ENCODE assay signal across 9 mouse cellular contexts in the genomic region with DNA sequence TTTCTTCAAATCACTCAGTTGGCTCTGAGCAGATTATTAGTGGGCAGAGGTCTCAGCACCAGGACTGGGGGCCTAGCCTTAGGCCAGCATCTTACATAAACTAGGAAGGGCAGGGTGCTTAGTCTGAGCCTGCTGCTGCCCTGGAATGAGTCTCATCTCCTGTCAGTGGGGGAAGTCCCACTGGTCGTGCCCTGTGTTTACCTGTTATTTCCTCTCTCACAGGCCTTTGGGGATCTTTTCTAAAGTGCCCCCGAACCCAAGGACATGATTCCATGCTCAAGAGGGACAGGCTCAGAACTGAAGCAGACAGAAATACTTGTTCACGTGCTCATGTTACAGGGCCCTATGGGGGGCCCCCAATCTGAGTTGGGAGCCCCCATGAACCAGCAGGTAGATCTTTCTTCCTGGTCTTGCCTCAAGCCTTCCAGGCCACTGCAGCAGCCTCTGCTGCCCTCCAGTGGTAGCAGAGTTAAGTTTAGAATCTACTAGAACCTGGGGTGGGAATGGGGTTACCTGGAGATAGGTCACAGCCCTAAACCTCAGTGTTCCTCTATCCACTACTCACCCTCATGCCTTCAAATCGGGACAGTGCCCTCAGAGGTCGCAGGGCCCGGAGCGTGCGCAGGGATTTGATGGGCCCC. TPM values are rescaled to one million over a fixed set of nuclear protein-coding genes. Genes with fewer than 3 reads are reported as not detected.
A peak's percentile ranks its signal among the peaks of the same experiment; 100 is the strongest.
DNase-seq lines count a peak whose midpoint lies in the region; ATAC-seq and TF ChIP-seq lines count a peak whose summit lies in the region.
"Had no signal": no experiment of that assay in that cellular context is flagged by ENCODE, and none has a peak within 500 bp of the region (broad histone marks: within the 10 kb centered on the region; RNA-seq: fewer than 3 reads in every experiment).

No protein-coding gene starts in this region.

- H3K9me3 ChIP-seq in lung, embryonic 16.5 days (ENCODE audit: control insufficient read depth, low read length), result no peaks in the 10 kb centered on the region
- H3K9me3 ChIP-seq: heart, embryonic 15.5 days had no signal

- no peak overlapping the region for H3K4me3 ChIP-seq in lung, embryonic 16.5 days (ENCODE audit: low read length)
- no peak overlapping the region for H3K4me3 ChIP-seq in small intestine, adult 2 months (ENCODE audit: low read depth, low read length)
- H3K4me3 ChIP-seq: heart, embryonic 15.5 days had no signal

- H3K9ac ChIP-seq in lung, embryonic 16.5 days (ENCODE audit: low read length), result no peak overlapping the region
- H3K9ac ChIP-seq: heart, embryonic 15.5 days had no signal

- no peak overlapping the region for H3K27ac ChIP-seq in lung, embryonic 16.5 days (ENCODE audit: low read length)
- H3K27ac ChIP-seq in small intestine, adult 2 months (ENCODE audit: insufficient read depth, low read depth, low read length), result no peak overlapping the region
- H3K27ac ChIP-seq: heart, embryonic 15.5 days had no signal

- H3K27me3 ChIP-seq in lung, embryonic 16.5 days (ENCODE audit: control insufficient read depth, insufficient read depth, low read depth, low read length), result no peaks in the 10 kb centered on the region
- no peaks in the 10 kb centered on the region for H3K27me3 ChIP-seq in small intestine, adult 2 months (ENCODE audit: control insufficient read depth, insufficient read depth, low read length)
- H3K27me3 ChIP-seq: heart, embryonic 15.5 days had no signal

- intact Hi-C loops in gastrocnemius, postnatal 14 days (cut with DNase I; ENCODE audit: low total_unique reads), result no loop called here

- no peak overlapping the region for H3K4me2 ChIP-seq in lung, embryonic 16.5 days (ENCODE audit: low read depth, low read length)
- H3K4me2 ChIP-seq: heart, embryonic 15.5 days had no signal

- TF ChIP-seq POLR2A in small intestine, adult 2 months (IDR thresholded peaks at IDR 0.05; ENCODE audit: low read depth, low read length), result no peak

- TF ChIP-seq CTCF in small intestine, adult 2 months (IDR thresholded peaks at IDR 0.05; ENCODE audit: extremely low read depth, insufficient read length, insufficient replicate concordance, low read depth, low read length), result peak; percentile 81; the same call in 1 of the 2 replicates

- DNase-seq in CD4-positive helper T cell, adult 2 months (ENCODE audit: low read depth, low spot score), result peak; percentile 78
- DNase-seq in ES-CJ7 (ENCODE audit: low read depth, low spot score), result peak; percentile 62
- peak; percentile 59 for DNase-seq in cerebellum, adult 11 months
- peak; percentile 55 for DNase-seq in gastrocnemius, postnatal 14 days
- peak; percentile 89 for DNase-seq in kidney, postnatal 10 days

- no peaks in the 10 kb centered on the region for H3K4me1 ChIP-seq in lung, embryonic 16.5 days (replicated peaks; ENCODE audit: control insufficient read depth, insufficient read depth, low read length)
- no peaks in the 10 kb centered on the region for H3K4me1 ChIP-seq in small intestine, adult 2 months (ENCODE audit: control insufficient read depth, insufficient read depth, insufficient read length, low read length)

- no peaks in the 10 kb centered on the region for H3K36me3 ChIP-seq in lung, embryonic 16.5 days (ENCODE audit: control insufficient read depth, insufficient read depth, low read length)
- no peaks in the 10 kb centered on the region for H3K36me3 ChIP-seq in small intestine, adult 2 months (ENCODE audit: control insufficient read depth, insufficient read depth, low read length)
- H3K36me3 ChIP-seq: heart, embryonic 15.5 days had no signal

- ATAC-seq in lung, embryonic 16.5 days (ENCODE audit: low read depth), result peak; percentile 37; the same call in 1 of the 2 replicates

- WGBS in lung, embryonic 16.5 days, result 59% methylated on average over 8 of the region's 8 CpGs
- WGBS in small intestine, adult 2 months, result 61% methylated on average over 8 of the region's 8 CpGs

RNA-seq across cellular contexts. Expression of gene Cd79b, which starts 11.1 kb away (rescaled TPM):
- total RNA-seq in gastrocnemius, postnatal 14 days (2021), result 1 to 10 TPM; 1.0 to 1.1 TPM
- polyA plus RNA-seq in lung, embryonic 16.5 days (2015; fragmentation: Nextera tagmentation; extraction: Ambion mirVana), result 4.7 and 6.8 TPM in 2 replicates
- polyA plus RNA-seq in small intestine, adult 2 months (2012; rRNA removed), result 12.6 and 21.2 TPM in 2 replicates

RNA-seq across cellular contexts. Expression of gene Gh, which starts 24.0 kb away (rescaled TPM):
- not detected for total RNA-seq in gastrocnemius, postnatal 14 days (2021)
- not detected in 2 replicates for polyA plus RNA-seq in lung, embryonic 16.5 days (2015; fragmentation: Nextera tagmentation; extraction: Ambion mirVana)
- polyA plus RNA-seq in small intestine, adult 2 months (2012; rRNA removed), result 0.24 TPM in 1 of 2 replicates, not detected in the other
- polyA plus RNA-seq: heart, embryonic 15.5 days; stomach, embryonic 16.5 days had no signal

RNA-seq across cellular contexts. Expression of gene Scn4a, which starts 27.4 kb away (rescaled TPM):
- total RNA-seq in gastrocnemius, postnatal 14 days (2021), result 100 to 1,000 TPM; 178 to 181 TPM
- 0.03 and 0.06 TPM in 2 replicates for polyA plus RNA-seq in lung, embryonic 16.5 days (2015; fragmentation: Nextera tagmentation; extraction: Ambion mirVana)
- 0.18 and 0.23 TPM in 2 replicates for polyA plus RNA-seq in small intestine, adult 2 months (2012; rRNA removed)

RNA-seq across cellular contexts. Expression of gene Prr29, which starts 39.6 kb away (rescaled TPM):
- total RNA-seq in gastrocnemius, postnatal 14 days (2021), result 10 to 100 TPM; 11.8 to 13.1 TPM
- 2.0 and 4.4 TPM in 2 replicates for polyA plus RNA-seq in lung, embryonic 16.5 days (2015; fragmentation: Nextera tagmentation; extraction: Ambion mirVana)
- polyA plus RNA-seq in small intestine, adult 2 months (2012; rRNA removed), result 0.32 and 1.0 TPM in 2 replicates

RNA-seq across cellular contexts. Expression of gene Tcam1, which starts 49.2 kb away (rescaled TPM):
- total RNA-seq in gastrocnemius, postnatal 14 days (2021), result under 1 TPM; 0.07 to 0.12 TPM
- 0.26 and 0.29 TPM in 2 replicates for polyA plus RNA-seq in lung, embryonic 16.5 days (2015; fragmentation: Nextera tagmentation; extraction: Ambion mirVana)
- polyA plus RNA-seq in small intestine, adult 2 months (2012; rRNA removed), result 0.05 TPM in 2 replicates
- polyA plus RNA-seq: heart, embryonic 15.5 days had no signal
